Mouse (Mus musculus) brain, embryonic 14.5 days (tissue): ENCODE results near the gene Ppp3ca. TPM values are rescaled to one million over a fixed set of nuclear protein-coding genes. Genes with fewer than 3 reads are reported as not detected.
A peak's percentile ranks its signal among the peaks of the same experiment; 100 is the strongest.

Experiments used
- DNase-seq: peaks from one replicate; pipeline ENCODE4 v3.0.0-alpha.2; 2011; ENCODE audit warnings: low read depth
- CTCF ChIP-seq: fragments of 200-500 bp; IDR thresholded peaks from 2 replicates; pipeline ENCODE4 v1.5.1; 2012; ENCODE audit warnings: inconsistent platforms, mild to moderate bottlenecking, moderate library complexity, borderline replicate concordance; ENCODE audit not compliant: insufficient read depth, insufficient read length; ENCODE audit errors: extremely low read depth
- POLR2A ChIP-seq: fragments of 200-500 bp; IDR thresholded peaks from 2 replicates; pipeline ENCODE4 v1.6.1; 2012; ENCODE audit warnings: mild to moderate bottlenecking, inconsistent platforms, borderline replicate concordance; ENCODE audit not compliant: poor library complexity, insufficient read depth, insufficient read length, severe bottlenecking; ENCODE audit errors: extremely low read depth
- polyA plus RNA-seq: library from polyadenylated mRNA; depleted of rRNA; stranded (reverse); fragments of >200 nt; gene quantifications from 2 replicates; pipeline ENCODE4 v1.2.3, GENCODE M21; 2012

Ppp3ca gene
- polyA plus RNA-seq, 1 experiment = 78.6 TPM

DNA sequence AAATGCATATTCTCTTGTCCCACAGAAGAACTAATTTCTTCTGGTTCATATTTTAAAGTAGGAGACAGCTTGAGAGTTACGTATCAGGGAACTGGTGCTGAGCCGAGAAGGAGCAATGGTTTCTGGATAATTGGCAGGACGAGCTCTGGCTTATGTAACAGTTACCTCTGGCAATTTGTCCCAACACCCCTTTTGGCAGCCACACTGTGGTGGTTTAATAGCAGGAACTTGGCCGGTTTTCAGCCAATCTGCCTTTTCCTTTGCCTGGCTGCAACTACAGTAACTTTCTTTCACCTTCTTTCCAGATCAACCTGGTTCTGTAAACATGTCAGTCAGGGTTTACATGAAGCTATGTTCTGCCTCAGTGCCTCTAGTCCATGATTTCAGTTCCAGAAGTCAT lies 299.9 kb downstream of the Ppp3ca start:
- TF ChIP-seq CTCF (no peak), POLR2A (no peak)
- DNase-seq = peak; percentile 93

DNA sequence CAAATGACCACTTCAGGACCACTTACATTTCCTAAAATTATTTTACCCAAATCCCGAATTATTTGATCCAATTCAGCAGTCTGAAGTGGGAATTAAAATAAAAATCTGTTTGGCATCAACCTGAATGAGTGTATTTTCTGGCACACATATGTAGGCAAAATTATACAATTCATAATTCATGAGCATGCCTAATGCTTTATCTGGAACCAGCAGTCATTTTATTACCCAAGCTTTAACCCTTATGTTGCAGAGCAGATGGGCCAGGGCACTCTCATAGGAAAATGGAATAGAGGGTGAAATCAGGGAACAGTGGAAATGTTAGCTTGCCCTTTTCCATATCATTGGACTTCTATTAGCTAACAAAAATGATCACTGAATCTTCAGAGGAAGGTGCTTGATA lies 307.9 kb downstream of the Ppp3ca start:
- peak; percentile 64 for DNase-seq

DNA sequence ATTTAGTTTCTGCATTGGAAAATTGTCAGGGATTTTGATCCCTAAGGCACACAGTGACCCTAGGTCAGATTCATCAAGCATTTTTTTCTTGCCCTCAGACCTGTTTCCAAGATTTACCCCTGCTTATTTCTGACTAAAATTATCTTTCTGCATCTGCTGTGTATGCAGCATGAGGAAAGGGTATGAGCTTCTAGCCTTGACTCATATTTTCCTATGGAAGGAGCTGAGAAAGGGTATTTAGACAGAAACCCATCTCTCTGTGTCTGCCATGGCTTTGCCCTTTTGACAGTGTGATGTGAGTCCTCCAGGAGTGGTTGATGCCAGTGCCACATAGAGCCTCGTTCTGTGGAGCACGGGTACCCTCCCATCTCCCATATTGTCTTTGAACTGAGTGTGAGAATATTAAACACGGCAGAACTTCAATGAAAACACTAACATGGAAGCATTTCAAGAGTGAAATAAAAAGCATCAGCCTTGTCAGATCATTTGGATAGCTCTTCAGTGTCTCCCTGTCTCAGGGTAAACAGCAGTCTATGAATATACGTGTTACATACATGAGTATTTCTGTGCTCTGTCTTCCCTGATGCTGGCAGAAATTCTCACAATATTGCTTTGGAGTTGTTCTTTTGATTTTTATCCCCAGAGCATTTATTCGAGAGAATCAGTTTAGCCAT lies 311.1 kb downstream of the Ppp3ca start:
- TF ChIP-seq POLR2A (no peak), CTCF (no peak)
- DNase-seq = peak; percentile 35

More for the DNA sequence above, 307.9 kb downstream of the Ppp3ca start:
- no peak for TF ChIP-seq POLR2A
- TF ChIP-seq CTCF = no peak

DNA sequence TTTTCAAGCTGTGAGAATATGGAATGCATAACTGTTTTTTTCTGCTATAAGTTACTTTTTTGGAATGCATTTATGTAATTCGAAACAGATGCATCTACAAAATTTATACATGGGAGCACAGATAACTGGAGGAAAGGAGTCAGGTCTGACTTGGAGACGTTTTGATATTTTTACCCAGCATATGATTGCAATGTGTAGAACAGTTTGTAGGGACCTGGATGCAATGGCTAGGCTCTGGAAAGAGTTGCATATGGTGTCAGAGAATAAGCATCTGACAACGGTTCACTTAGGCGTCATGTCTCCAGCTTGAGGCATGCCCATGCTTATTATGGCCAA lies 311.6 kb downstream of the Ppp3ca start:
- TF ChIP-seq POLR2A (no peak), CTCF (no peak)
- no peak for DNase-seq

DNA sequence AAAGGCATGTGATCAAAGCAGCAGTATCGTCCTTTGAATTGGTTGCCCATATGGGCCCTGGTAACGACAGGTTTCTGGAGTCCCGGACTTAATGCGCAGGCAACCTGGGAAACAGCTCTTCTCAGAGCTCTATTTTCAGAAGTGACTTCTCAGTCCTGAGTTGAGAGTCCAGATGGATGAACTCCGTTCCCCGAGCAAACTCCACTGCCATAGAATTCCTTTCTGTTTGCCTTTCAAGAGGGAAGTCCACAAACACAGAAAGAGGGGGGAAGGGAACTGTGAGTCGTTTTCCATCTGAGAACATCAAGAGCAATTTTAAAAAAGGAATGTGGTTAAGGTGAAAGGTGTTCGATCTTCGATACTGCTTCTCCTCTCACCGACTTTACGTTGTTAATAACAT lies 312.1 kb downstream of the Ppp3ca start:
- DNase-seq = no peak
- TF ChIP-seq POLR2A (no peak), CTCF (no peak)

DNA sequence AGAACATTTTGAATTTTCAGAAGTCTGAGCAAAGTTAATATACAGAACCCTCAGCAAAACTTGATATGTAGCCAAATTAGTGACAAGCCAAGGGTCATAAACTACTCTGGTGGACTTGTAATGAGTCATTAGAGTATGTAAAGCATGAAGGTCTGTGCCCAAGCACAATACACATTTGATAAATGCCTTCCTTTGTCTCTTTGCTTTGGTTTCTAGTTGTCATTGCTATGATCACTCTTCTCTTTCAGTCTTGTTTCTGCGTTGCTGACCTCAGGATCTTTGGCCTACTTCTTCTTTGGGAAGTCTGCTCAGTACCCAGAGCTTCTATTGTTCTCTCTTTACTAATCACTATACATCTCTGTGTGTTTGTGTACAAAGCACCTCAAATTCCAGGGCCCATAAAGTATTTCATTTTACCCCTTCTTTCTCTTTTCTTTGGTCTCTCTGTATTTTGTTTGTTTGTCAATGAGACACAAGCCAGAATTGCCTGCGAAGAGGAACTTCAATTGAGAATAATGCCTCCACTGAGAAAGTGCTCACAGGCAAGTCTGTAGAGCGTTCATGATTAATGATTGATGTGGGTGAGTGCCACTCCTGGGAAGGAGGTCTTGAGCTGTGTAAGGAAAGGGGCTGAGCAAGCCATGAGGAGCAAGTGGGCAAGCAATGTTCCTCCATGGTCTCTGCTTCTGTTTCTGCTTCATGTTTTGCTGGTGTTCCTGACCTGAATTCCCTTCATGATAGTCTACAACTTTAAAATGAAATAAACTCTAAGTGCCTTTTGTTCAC lies 316.4 kb downstream of the Ppp3ca start:
- TF ChIP-seq POLR2A (no peak), CTCF (no peak)
- DNase-seq = peak; percentile 12
